Mouse (Mus musculus): ENCODE data around the gene Samd3.

The Samd3 gene

GRCm38 (mm10) chr10:26229488-26229887 is at the start of gene Samd3:
Samd3 (plus strand) TSS chr10:26229707.
- 82% methylated on average over 4 of the region's 4 CpGs for WGBS

- WGBS = 57% methylated on average over 5 of the region's 5 CpGs
These were observed 44.2 kb upstream of the Samd3 start for GRCm38 (mm10) chr10:26185289-26185688.

- WGBS = 91% methylated on average over 1 of the region's 1 CpGs
These were observed 34.6 kb upstream of the Samd3 start for GRCm38 (mm10) chr10:26194892-26195291.

- WGBS = 62% methylated on average over 9 of the region's 9 CpGs
These were observed 26.7 kb upstream of the Samd3 start for GRCm38 (mm10) chr10:26202708-26203368.

- WGBS = 72% methylated on average over 4 of the region's 4 CpGs
These were observed 8.8 kb upstream of the Samd3 start for GRCm38 (mm10) chr10:26220729-26221128.

- WGBS = 85% methylated on average over 5 of the region's 5 CpGs
These were observed 3.3 kb upstream of the Samd3 start for GRCm38 (mm10) chr10:26226241-26226640.

GRCm38 (mm10) chr10:26226734-26227133 is 2.8 kb upstream of the Samd3 start:
- 83% methylated on average over 2 of the region's 2 CpGs for WGBS

- whole genome bisulfite sequencing = 77% methylated on average over 3 of the region's 3 CpGs
These were observed 2.7 kb downstream of the Samd3 start for GRCm38 (mm10) chr10:26232071-26232653.

GRCm38 (mm10) chr10:26238559-26238958 is 9.1 kb downstream of the Samd3 start:
- WGBS = 60% methylated on average over 4 of the region's 4 CpGs

GRCm38 (mm10) chr10:26239090-26239489 is 9.6 kb downstream of the Samd3 start:
- 62% methylated on average over 1 of the region's 1 CpGs for WGBS

- 40% methylated on average over 3 of the region's 3 CpGs for WGBS
These were observed 13.7 kb downstream of the Samd3 start for GRCm38 (mm10) chr10:26243203-26243602.

- 53% methylated on average over 6 of the region's 6 CpGs for WGBS
These were observed 15.0 kb downstream of the Samd3 start for GRCm38 (mm10) chr10:26244466-26244865.

- WGBS = 55% methylated on average over 7 of the region's 7 CpGs
These were observed 20.1 kb downstream of the Samd3 start for GRCm38 (mm10) chr10:26249426-26250165.

GRCm38 (mm10) chr10:26259908-26260307 is 30.4 kb downstream of the Samd3 start:
- 68% methylated on average over 4 of the region's 4 CpGs for WGBS

GRCm38 (mm10) chr10:26263744-26264459 is 34.4 kb downstream of the Samd3 start:
- WGBS = 71% methylated on average over 3 of the region's 3 CpGs

GRCm38 (mm10) chr10:26275414-26275813 is 45.9 kb downstream of the Samd3 start:
- 89% methylated on average over 6 of the region's 6 CpGs for WGBS

- 71% methylated on average over 8 of the region's 8 CpGs for WGBS
These were observed 50.5 kb downstream of the Samd3 start for GRCm38 (mm10) chr10:26280009-26280408.

- 49% methylated on average over 7 of the region's 7 CpGs for WGBS
These were observed 57.6 kb downstream of the Samd3 start for GRCm38 (mm10) chr10:26287136-26287535.

- 32% methylated on average over 3 of the region's 3 CpGs for WGBS
These were observed 67.7 kb downstream of the Samd3 start for GRCm38 (mm10) chr10:26297200-26297599.

GRCm38 (mm10) chr10:26297626-26298025 is 68.1 kb downstream of the Samd3 start:
- 50% methylated on average over 7 of the region's 7 CpGs for WGBS

- 54% methylated on average over 4 of the region's 4 CpGs for WGBS
These were observed 72.8 kb downstream of the Samd3 start for GRCm38 (mm10) chr10:26302336-26302735.

- WGBS = 79% methylated on average over 6 of the region's 6 CpGs
These were observed 74.0 kb downstream of the Samd3 start for GRCm38 (mm10) chr10:26303485-26303884.

All from cerebral cortex, adult 2 months (tissue).